Mouse (Mus musculus) C2C12 (cell line): Measurements from ENCODE around the gene Pla2g12b. TPM values are rescaled to one million over a fixed set of nuclear protein-coding genes. Genes with fewer than 3 reads are reported as not detected.

Experiments
- H3K27me3 ChIP-seq: one replicate; pipeline ENCODE4 v1.6.1; 2011; ENCODE audit not compliant: control insufficient read depth, insufficient read depth, insufficient read length
- H3K36me3 ChIP-seq: one replicate; pipeline ENCODE4 v1.6.1; 2011; ENCODE audit not compliant: control insufficient read depth, insufficient read depth
- H3K4me3 ChIP-seq: one replicate; pipeline ENCODE4 v1.5.1; 2011; ENCODE audit warnings: mild to moderate bottlenecking, control low read depth; ENCODE audit not compliant: poor library complexity, insufficient read depth, severe bottlenecking
- H3K79me2 ChIP-seq: one replicate; pipeline ENCODE4 v1.6.1; 2011; ENCODE audit not compliant: control insufficient read depth, insufficient read depth
- H3K79me3 ChIP-seq: one replicate; pipeline ENCODE4 v1.6.1; 2011; ENCODE audit warnings: low read depth, control low read depth
- H3ac ChIP-seq: one replicate; pipeline ENCODE3; 2011; ENCODE audit warnings: low read depth; ENCODE audit not compliant: control insufficient read depth, insufficient read length
- CEBPB ChIP-seq: IDR thresholded peaks from one replicate; pipeline ENCODE4 v1.6.1; 2011; ENCODE audit warnings: low read depth, mild to moderate bottlenecking, control low read depth, moderate library complexity
- CTCF ChIP-seq: IDR thresholded peaks from one replicate; pipeline ENCODE4 v1.5.1; 2011; ENCODE audit not compliant: control insufficient read depth, insufficient read depth, insufficient read length
- FOSL1 ChIP-seq: IDR thresholded peaks from one replicate; pipeline ENCODE4 v1.8.0; 2011; ENCODE audit warnings: mild to moderate bottlenecking, low read length; ENCODE audit not compliant: poor library complexity, insufficient read depth, severe bottlenecking
- MAX ChIP-seq: IDR thresholded peaks from one replicate; pipeline ENCODE4 v1.6.1; 2011; ENCODE audit warnings: mild to moderate bottlenecking, control low read depth
- MYOD1 ChIP-seq: IDR thresholded peaks from one replicate; pipeline ENCODE4 v1.6.1; 2011; ENCODE audit warnings: low read depth; ENCODE audit not compliant: control insufficient read depth, insufficient read length
- MYOG ChIP-seq: IDR thresholded peaks from one replicate; pipeline ENCODE4 v1.6.1; 2011; ENCODE audit not compliant: control insufficient read depth, insufficient read length; ENCODE audit errors: extremely low read depth
- USF1 ChIP-seq: IDR thresholded peaks from one replicate; pipeline ENCODE4 v1.6.1; 2011; ENCODE audit warnings: low read depth, mild to moderate bottlenecking, control low read depth, moderate library complexity
- polyA plus RNA-seq: library from polyadenylated mRNA; unstranded; fragments of >200 nt; fragmentation: generic; extraction: Trizol; gene quantifications from one replicate; pipeline ENCODE4 v1.2.1, GENCODE M21; 2012; ENCODE audit warnings: missing spikeins

Gene Pla2g12b
- polyA plus RNA-seq, 1 experiment, result not detected

DNA sequence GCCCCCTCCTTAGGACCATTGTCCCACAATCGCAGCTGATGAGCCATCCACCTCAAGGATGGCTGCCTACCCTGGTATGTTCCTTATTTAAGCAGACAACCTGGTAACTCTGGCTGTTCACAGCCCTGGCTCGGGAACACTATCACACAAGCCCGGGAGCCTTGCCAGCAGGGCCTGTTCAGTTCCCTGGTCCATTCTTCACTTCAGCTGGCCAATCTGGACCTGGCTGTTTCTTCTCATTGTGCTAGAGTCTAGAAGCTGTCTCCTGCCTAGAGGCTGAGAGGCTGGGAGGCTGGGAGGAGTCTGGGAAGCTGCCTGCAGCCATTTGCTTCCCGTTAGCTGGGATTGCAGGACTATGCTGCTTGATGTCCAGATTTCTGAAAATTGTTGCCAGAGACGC is 67.0 kb downstream of the Pla2g12b start:
- no peaks in the 10 kb centered on the region for H3K79me3 ChIP-seq
- H3ac ChIP-seq, result no peak overlapping the region
- H3K4me3 ChIP-seq, result no peak overlapping the region
- H3K36me3 ChIP-seq, result peaks cover 22% of the 10 kb centered on the region
- no peaks in the 10 kb centered on the region for H3K79me2 ChIP-seq
- TF ChIP-seq MAX (no peak), MYOD1 (no peak), CTCF (no peak), USF1 (no peak), CEBPB (no peak), MYOG (no peak), FOSL1 (no peak)
- H3K27me3 ChIP-seq, result no peaks in the 10 kb centered on the region

Other genes starting within 250 kb of the Pla2g12b start
- gene Sept10, start 181.8 kb upstream of the Pla2g12b start, polyA plus RNA-seq, result 12.0 TPM
- gene Sowahc, start 181.7 kb upstream of the Pla2g12b start, polyA plus RNA-seq, result 2.2 TPM
- 26.4 TPM for gene P4ha1, start 80.4 kb upstream of the Pla2g12b start, polyA plus RNA-seq
- 4.5 TPM for gene Gm10273, start 8.0 kb upstream of the Pla2g12b start, polyA plus RNA-seq
- gene Oit3, start 38.1 kb downstream of the Pla2g12b start, polyA plus RNA-seq, result 0.27 TPM
- 0.25 TPM for gene Gm10322, start 212.4 kb downstream of the Pla2g12b start, polyA plus RNA-seq
- gene Mcu, start 213.0 kb downstream of the Pla2g12b start, polyA plus RNA-seq, result 23.3 TPM